Mouse (Mus musculus) activated CD4-positive, CD25-positive, alpha-beta regulatory T cell, adult 4 months (primary cell): ENCODE measurements at regions not wholly inside any gene's neighbourhood (a gene's known extent, or its start where the extent isn't known, plus 50 kb on each side); places are given as distances from the start of the nearest gene placed in this dataset.

Source experiments
- ATAC-seq: one replicate; pipeline ENCODE4 v1.8.0; 2017

DNA sequence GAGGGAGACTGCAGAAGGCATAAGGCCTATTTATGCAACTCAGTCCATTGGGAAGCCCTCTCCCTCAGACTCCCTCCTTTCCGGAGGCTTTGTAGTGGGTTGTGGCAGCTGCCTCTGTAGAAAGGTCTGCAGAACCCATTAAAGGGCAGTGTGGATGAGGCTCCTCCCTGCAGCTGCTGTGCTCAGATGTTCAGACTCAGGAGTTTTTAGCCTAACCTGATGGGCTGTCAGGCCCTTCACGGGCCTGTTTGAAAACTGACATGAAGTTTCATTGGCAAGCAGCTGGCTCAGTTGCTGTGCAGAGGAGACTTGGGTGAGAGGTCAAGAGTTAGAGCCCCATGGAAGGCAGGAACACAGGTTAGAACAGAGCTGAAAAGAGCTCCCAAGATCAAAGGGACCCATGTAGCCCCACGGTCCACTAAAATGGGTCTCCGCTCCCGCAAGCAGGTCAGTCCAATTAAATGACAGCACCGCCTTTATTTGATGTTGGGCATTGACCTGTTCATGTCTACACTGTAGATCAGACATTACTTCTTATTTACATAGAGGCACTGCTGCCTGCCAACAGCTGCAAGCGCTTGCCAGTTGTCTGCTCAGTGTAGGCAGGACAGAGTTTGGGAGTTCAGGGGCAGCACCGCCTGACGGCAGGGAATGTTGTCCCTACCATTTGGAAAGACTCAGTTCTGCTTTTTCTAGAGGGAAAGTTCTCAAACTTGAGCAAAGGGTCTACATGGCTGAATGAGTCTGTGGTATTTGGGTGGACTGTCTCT is 53.8 kb upstream of the Usp46 start:
- ATAC-seq, result no peak

GRCm38 (mm10) chr5:74126015-74126896 is 58.0 kb upstream of the Usp46 start:
- ATAC-seq, result peak; percentile 99

GRCm38 (mm10) chr5:74127518-74127917 is 59.3 kb upstream of the Usp46 start:
- ATAC-seq, result no peak

GRCm38 (mm10) chr5:74129636-74130035 is 61.4 kb upstream of the Usp46 start:
- ATAC-seq, result no peak

GRCm38 (mm10) chr5:74132671-74133070 is 62.4 kb upstream of the Rasl11b start:
- no peak for ATAC-seq

DNA sequence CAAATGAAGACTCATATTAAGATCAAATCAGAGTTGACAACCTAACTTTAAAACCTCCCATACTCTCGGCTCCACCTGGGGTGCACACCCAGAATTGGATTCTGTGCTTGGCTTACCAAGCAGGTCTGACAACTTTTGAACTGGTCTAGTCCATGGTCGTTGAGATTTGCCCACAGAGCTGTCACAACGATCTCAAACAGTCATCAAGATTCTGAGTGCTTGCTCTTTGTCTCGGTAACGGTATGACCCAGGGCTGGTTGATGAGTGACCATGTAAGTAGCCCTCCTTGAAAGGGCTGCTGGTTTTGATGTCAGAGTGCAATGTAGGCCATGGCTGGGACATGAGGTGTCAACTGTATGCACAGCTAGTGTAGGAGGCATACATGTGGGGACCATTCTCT is 58.7 kb upstream of the Rasl11b start:
- ATAC-seq, result no peak

GRCm38 (mm10) chr5:74136868-74137439 is 58.1 kb upstream of the Rasl11b start:
- no peak for ATAC-seq

GRCm38 (mm10) chr5:74143994-74144393 is 51.1 kb upstream of the Rasl11b start:
- no peak for ATAC-seq

GRCm38 (mm10) chr5:74144765-74145164 is 50.3 kb upstream of the Rasl11b start:
- no peak for ATAC-seq
